Comparison of ENCODE assay signal across 9 mouse cellular contexts in genomic region chr8:119927422-119928092, GRCm38 (mm10). TPM values are rescaled to one million over a fixed set of nuclear protein-coding genes. Genes with fewer than 3 reads are reported as not detected.
A peak's percentile ranks its signal among the peaks of the same experiment; 100 is the strongest.
DNase-seq lines count a peak whose midpoint lies in the region; ATAC-seq and TF ChIP-seq lines count a peak whose summit lies in the region.
"Had no signal": no experiment of that assay in that cellular context is flagged by ENCODE, and none has a peak within 500 bp of the region (broad histone marks: within the 10 kb centered on the region; RNA-seq: fewer than 3 reads in every experiment).

No protein-coding gene starts in this region.

- TF ChIP-seq CTCF in G1E (IDR thresholded peaks at IDR 0.05; ENCODE audit: low read depth, low read length): peak; percentile 51; the same call in 1 of the 2 replicates
- TF ChIP-seq CTCF in hindbrain, postnatal 0 days (IDR thresholded peaks at IDR 0.05; ENCODE audit: low read depth): peak; percentile 82
- TF ChIP-seq CTCF in lung, embryonic 14.5 days (IDR thresholded peaks at IDR 0.05; ENCODE audit: low read depth): peak; percentile 81
- TF ChIP-seq CTCF in stomach, postnatal 0 days (IDR thresholded peaks at IDR 0.05; ENCODE audit: low read depth): peak; percentile 84

- no peaks in the 10 kb centered on the region for H3K9me3 ChIP-seq in hindbrain, embryonic 14.5 days (ENCODE audit: control insufficient read depth, low read length)
- no peaks in the 10 kb centered on the region for H3K9me3 ChIP-seq in hindbrain, embryonic 13.5 days
- no peaks in the 10 kb centered on the region for H3K9me3 ChIP-seq in G1E (replicated peaks)
- H3K9me3 ChIP-seq in hindbrain, postnatal 0 days (ENCODE audit: low read length): no peaks in the 10 kb centered on the region
- no peaks in the 10 kb centered on the region for H3K9me3 ChIP-seq in lung, embryonic 14.5 days (ENCODE audit: low read depth, low read length)
- no peaks in the 10 kb centered on the region for H3K9me3 ChIP-seq in stomach, postnatal 0 days (ENCODE audit: control insufficient read depth, low read length)
- H3K9me3 ChIP-seq: embryonic facial prominence, embryonic 12.5 days had no signal

- no peak overlapping the region for H3K9ac ChIP-seq in hindbrain, embryonic 14.5 days
- H3K9ac ChIP-seq in hindbrain, embryonic 13.5 days: no peak overlapping the region
- no peak overlapping the region for H3K9ac ChIP-seq in hindbrain, postnatal 0 days (replicated peaks; ENCODE audit: low read length)
- H3K9ac ChIP-seq in lung, embryonic 14.5 days: no peak overlapping the region
- H3K9ac ChIP-seq in stomach, postnatal 0 days (ENCODE audit: low read length): no peak overlapping the region
- H3K9ac ChIP-seq: embryonic facial prominence, embryonic 12.5 days had no signal

- peak; percentile 64 for DNase-seq in hindbrain, embryonic 14.5 days (ENCODE audit: low spot score)
- no peak for DNase-seq in G1E (ENCODE audit: low spot score)
- DNase-seq in cerebellum, postnatal 14 days: peak; percentile 73 to 78
- DNase-seq in hindbrain, postnatal 0 days (ENCODE audit: low spot score): peak; percentile 78
- peak; percentile 81 for DNase-seq in lung, embryonic 14.5 days
- peak; percentile 50 for DNase-seq in stomach, postnatal 0 days (ENCODE audit: low spot score)
- DNase-seq in left cerebral cortex, adult 8-10 months (ENCODE audit: low spot score in 2 of 2): no peak

- H3K36me3 ChIP-seq in hindbrain, embryonic 14.5 days (replicated peaks; ENCODE audit: control insufficient read depth, insufficient read depth): peaks cover 4% of the 10 kb centered on the region
- peaks cover 9% of the 10 kb centered on the region; the same call in 1 of the 2 replicates for H3K36me3 ChIP-seq in hindbrain, embryonic 13.5 days
- peaks cover 84% of the 10 kb centered on the region for H3K36me3 ChIP-seq in G1E (replicated peaks)
- no peaks in the 10 kb centered on the region for H3K36me3 ChIP-seq in hindbrain, postnatal 0 days (ENCODE audit: insufficient read depth, low read length)
- H3K36me3 ChIP-seq in lung, embryonic 14.5 days (ENCODE audit: insufficient read depth): peaks cover 9% of the 10 kb centered on the region; the same call in 1 of the 2 replicates
- peaks cover 5% of the 10 kb centered on the region for H3K36me3 ChIP-seq in stomach, postnatal 0 days (ENCODE audit: control insufficient read depth, insufficient read depth, low read length)

- peaks cover 2% of the 10 kb centered on the region; the same call in 1 of the 2 replicates for H3K4me1 ChIP-seq in hindbrain, embryonic 14.5 days (replicated peaks; ENCODE audit: control insufficient read depth, insufficient read depth, low read length)
- peaks cover 26% of the 10 kb centered on the region for H3K4me1 ChIP-seq in hindbrain, embryonic 13.5 days (replicated peaks)
- H3K4me1 ChIP-seq in G1E (ENCODE audit: insufficient read depth, low read depth, low read length): peaks cover 69% of the 10 kb centered on the region
- peaks cover 4% of the 10 kb centered on the region for H3K4me1 ChIP-seq in hindbrain, postnatal 0 days (ENCODE audit: insufficient read depth, low read length)
- H3K4me1 ChIP-seq in lung, embryonic 14.5 days (ENCODE audit: insufficient read depth): no peaks in the 10 kb centered on the region
- no peaks in the 10 kb centered on the region for H3K4me1 ChIP-seq in stomach, postnatal 0 days (replicated peaks; ENCODE audit: control insufficient read depth, insufficient read depth)

- WGBS in hindbrain, embryonic 14.5 days: 49% methylated on average over 6 of the region's 6 CpGs
- WGBS in hindbrain, embryonic 13.5 days: 49% methylated on average over 6 of the region's 6 CpGs
- 52% methylated on average over 6 of the region's 6 CpGs for WGBS in hindbrain, postnatal 0 days
- WGBS in lung, embryonic 14.5 days: 42% methylated on average over 6 of the region's 6 CpGs
- WGBS in stomach, postnatal 0 days: 40% methylated on average over 6 of the region's 6 CpGs

- no peak for TF ChIP-seq EP300 in stomach, postnatal 0 days (optimal IDR thresholded peaks at IDR 0.05)

- H3K27me3 ChIP-seq in hindbrain, embryonic 14.5 days (ENCODE audit: control insufficient read depth, insufficient read depth, low read length): no peaks in the 10 kb centered on the region
- no peaks in the 10 kb centered on the region for H3K27me3 ChIP-seq in hindbrain, embryonic 13.5 days
- no peaks in the 10 kb centered on the region for H3K27me3 ChIP-seq in G1E (ENCODE audit: insufficient read depth, low read length)
- no peaks in the 10 kb centered on the region for H3K27me3 ChIP-seq in hindbrain, postnatal 0 days (ENCODE audit: insufficient read depth, low read length)
- no peaks in the 10 kb centered on the region for H3K27me3 ChIP-seq in lung, embryonic 14.5 days (ENCODE audit: insufficient read depth, low read length)
- no peaks in the 10 kb centered on the region for H3K27me3 ChIP-seq in stomach, postnatal 0 days (ENCODE audit: control insufficient read depth, insufficient read depth, low read length)
- H3K27me3 ChIP-seq: embryonic facial prominence, embryonic 12.5 days had no signal

- H3K27ac ChIP-seq in hindbrain, embryonic 14.5 days: no peak overlapping the region
- no peak overlapping the region for H3K27ac ChIP-seq in hindbrain, embryonic 13.5 days
- H3K27ac ChIP-seq in hindbrain, postnatal 0 days: no peak overlapping the region
- no peak overlapping the region for H3K27ac ChIP-seq in lung, embryonic 14.5 days (ENCODE audit: low read depth)
- 0 out of 2 replicates have a peak overlapping the region, but pooled peaks have one; percentile 45 for H3K27ac ChIP-seq in stomach, postnatal 0 days (replicated peaks)
- H3K27ac ChIP-seq: embryonic facial prominence, embryonic 12.5 days had no signal

- H3K4me3 ChIP-seq in hindbrain, embryonic 14.5 days (replicated peaks; ENCODE audit: low read length): no peak overlapping the region
- no peak overlapping the region for H3K4me3 ChIP-seq in hindbrain, embryonic 13.5 days
- H3K4me3 ChIP-seq in G1E (ENCODE audit: low read depth, low read length): no peak overlapping the region
- H3K4me3 ChIP-seq in hindbrain, postnatal 0 days (ENCODE audit: low read length): no peak overlapping the region
- no peak overlapping the region for H3K4me3 ChIP-seq in lung, embryonic 14.5 days (ENCODE audit: low read depth, low read length)
- H3K4me3 ChIP-seq in stomach, postnatal 0 days (ENCODE audit: low read depth, low read length): no peak overlapping the region
- H3K4me3 ChIP-seq: embryonic facial prominence, embryonic 12.5 days had no signal

- H3K4me2 ChIP-seq in hindbrain, embryonic 14.5 days (replicated peaks): no peak overlapping the region
- H3K4me2 ChIP-seq in hindbrain, embryonic 13.5 days: no peak overlapping the region
- H3K4me2 ChIP-seq in hindbrain, postnatal 0 days (ENCODE audit: low read depth, low read length): no peak overlapping the region
- no peak overlapping the region for H3K4me2 ChIP-seq in lung, embryonic 14.5 days
- no peak overlapping the region for H3K4me2 ChIP-seq in stomach, postnatal 0 days (replicated peaks; ENCODE audit: low read depth)
- H3K4me2 ChIP-seq: embryonic facial prominence, embryonic 12.5 days had no signal

- no peak for ATAC-seq in hindbrain, embryonic 14.5 days (ENCODE audit: low FRiP score)
- ATAC-seq in hindbrain, embryonic 13.5 days (ENCODE audit: low FRiP score): no peak
- peak; percentile 55; the same call in 1 of the 2 replicates for ATAC-seq in G1E (ENCODE audit: extremely low read depth, insufficient number of reproducible peaks, low FRiP score, poor library complexity, severe bottlenecking)
- ATAC-seq in hindbrain, postnatal 0 days: peak; percentile 66; the same call in 1 of the 2 replicates
- ATAC-seq in lung, embryonic 14.5 days (ENCODE audit: insufficient read depth): 0 out of 2 replicates have a peak, but pooled peaks have one; percentile 56
- peak; percentile 69; the same call in 1 of the 2 replicates for ATAC-seq in stomach, postnatal 0 days (ENCODE audit: low FRiP score, low TSS enrichment)

RNA-seq across cellular contexts. Expression of gene Gm20388, which starts 16.9 kb away (rescaled TPM):
- polyA plus RNA-seq in hindbrain, embryonic 14.5 days (2014; fragmentation: Nextera tagmentation; extraction: Ambion mirVana): not detected in 2 replicates
- 1.9 and 4.1 TPM in 2 replicates for polyA plus RNA-seq in hindbrain, embryonic 13.5 days (2015; fragmentation: Nextera tagmentation; extraction: Ambion mirVana)
- not detected in 2 replicates for total RNA-seq in G1E (2014; fragmentation: Nextera tagmentation)
- 0.05 TPM in 1 of 2 replicates, not detected in the other for total RNA-seq in G1E (2017)
- polyA plus RNA-seq in G1E (2012): 0.02 TPM in 2 replicates
- total RNA-seq in hindbrain, postnatal 0 days (2014; rRNA removed): 58.0 and 71.3 TPM in 2 replicates
- not detected in 2 replicates for polyA plus RNA-seq in hindbrain, postnatal 0 days (2015; fragmentation: Nextera tagmentation; extraction: Ambion mirVana)
- polyA plus RNA-seq in lung, embryonic 14.5 days (2014; fragmentation: Nextera tagmentation; extraction: Ambion mirVana): not detected in 2 replicates
- not detected in 2 replicates for polyA plus RNA-seq in stomach, postnatal 0 days (2015; fragmentation: Nextera tagmentation; extraction: Ambion mirVana)
- total RNA-seq in left cerebral cortex, adult 8-10 months (2022): 10 to 100 TPM; 10.4 to 20.8 (median 16.4) TPM
- polyA plus RNA-seq: embryonic facial prominence, embryonic 12.5 days had no signal

RNA-seq across cellular contexts. Expression of gene Usp10, which starts 17.4 kb away (rescaled TPM):
- polyA plus RNA-seq in hindbrain, embryonic 14.5 days (2014; fragmentation: Nextera tagmentation; extraction: Ambion mirVana): 103 and 117 TPM in 2 replicates
- polyA plus RNA-seq in hindbrain, embryonic 13.5 days (2015; fragmentation: Nextera tagmentation; extraction: Ambion mirVana): 123 and 126 TPM in 2 replicates
- 108 and 110 TPM in 2 replicates for total RNA-seq in G1E (2014; fragmentation: Nextera tagmentation)
- 42.7 and 49.3 TPM in 2 replicates for total RNA-seq in G1E (2017)
- polyA plus RNA-seq in G1E (2012): 45.2 and 61.0 TPM in 2 replicates
- 88.5 and 91.1 TPM in 2 replicates for total RNA-seq in hindbrain, postnatal 0 days (2014; rRNA removed)
- polyA plus RNA-seq in hindbrain, postnatal 0 days (2015; fragmentation: Nextera tagmentation; extraction: Ambion mirVana): 89.0 and 94.2 TPM in 2 replicates
- 142 and 155 TPM in 2 replicates for polyA plus RNA-seq in lung, embryonic 14.5 days (2014; fragmentation: Nextera tagmentation; extraction: Ambion mirVana)
- 54.5 and 57.2 TPM in 2 replicates for polyA plus RNA-seq in stomach, postnatal 0 days (2015; fragmentation: Nextera tagmentation; extraction: Ambion mirVana)
- 10 to 100 TPM; 79.8 to 83.3 (median 82.0) TPM for total RNA-seq in left cerebral cortex, adult 8-10 months (2022)

Comparison
In these comparisons a context has a peak if more than half of its experiments do, and no peak if none do; other contexts are left out.
1. ATAC-seq: peak in G1E (single experiment), hindbrain, postnatal 0 days (single experiment), lung, embryonic 14.5 days (single experiment) and stomach, postnatal 0 days (single experiment); none in hindbrain, embryonic 14.5 days (single experiment) and hindbrain, embryonic 13.5 days (single experiment).
2. DNase-seq: peak in hindbrain, embryonic 14.5 days (single experiment), cerebellum, postnatal 14 days (2 of 2), hindbrain, postnatal 0 days (single experiment), lung, embryonic 14.5 days (single experiment) and stomach, postnatal 0 days (single experiment); none in G1E (single experiment) and left cerebral cortex, adult 8-10 months (0 of 2).
3. Peak in every context shown above with its lines, with median percentiles within 50 percentile points of each other: CTCF ChIP-seq.